Mouse (Mus musculus): Measurements from ENCODE around the gene Cuedc2. TPM values are rescaled to one million over a fixed set of nuclear protein-coding genes. Genes with fewer than 3 reads are reported as not detected.

Gene Cuedc2
- polyA plus RNA-seq, 1 experiment from 2014 or later: 53.8 TPM

GRCm38 (mm10) chr19:46307781-46308180, 30.7 kb downstream of the Cuedc2 start:
- H3K4me1 ChIP-seq (ENCODE audit: insufficient read depth): peaks cover 22% of the 10 kb centered on the region
- H3K4me2 ChIP-seq (ENCODE audit: low read depth, low read length): no peak overlapping the region
- peaks cover 20% of the 10 kb centered on the region for H3K36me3 ChIP-seq (replicated peaks; ENCODE audit: insufficient read depth, low read length)
- H3K9me3 ChIP-seq (ENCODE audit: low read length): no peaks in the 10 kb centered on the region
- 89% methylated on average over 16 of the region's 16 CpGs for WGBS (ENCODE audit: insufficient replicate concordance)
- no peak overlapping the region for H3K9ac ChIP-seq (replicated peaks)
- peak; percentile 11 for DNase-seq
- no peak for ATAC-seq
- TF ChIP-seq EP300 (IDR thresholded peaks at IDR 0.05; ENCODE audit: low read depth): no peak
- TF ChIP-seq CTCF (IDR thresholded peaks at IDR 0.05; ENCODE audit: low read depth): no peak
- H3K27ac ChIP-seq (ENCODE audit: low read depth): no peak overlapping the region
- no peaks in the 10 kb centered on the region for H3K27me3 ChIP-seq (ENCODE audit: insufficient read depth, low read length)
- H3K4me3 ChIP-seq (ENCODE audit: low read depth, low read length): no peak overlapping the region

- Histone ChIP-seq H3K9ac (replicated peaks) (no peak overlapping the region), H3K27me3 (ENCODE audit: insufficient read depth, low read length) (no peaks in the 10 kb centered on the region), H3K4me3 (ENCODE audit: low read depth, low read length) (no peak overlapping the region), H3K4me2 (ENCODE audit: low read depth, low read length) (no peak overlapping the region), H3K4me1 (ENCODE audit: insufficient read depth) (peaks cover 22% of the 10 kb centered on the region), H3K36me3 (replicated peaks; ENCODE audit: insufficient read depth, low read length) (peaks cover 20% of the 10 kb centered on the region), H3K27ac (ENCODE audit: low read depth) (no peak overlapping the region), H3K9me3 (ENCODE audit: low read length) (no peaks in the 10 kb centered on the region)
- DNase-seq (no peak), ATAC-seq (no peak)
- TF ChIP-seq EP300 (IDR thresholded peaks at IDR 0.05; ENCODE audit: low read depth) (no peak), CTCF (IDR thresholded peaks at IDR 0.05; ENCODE audit: low read depth) (no peak)
- WGBS (ENCODE audit: insufficient replicate concordance): 94% methylated on average over 9 of the region's 9 CpGs
Observed at GRCm38 (mm10) chr19:46306751-46307289, 31.7 kb downstream of the Cuedc2 start.

- H3K36me3 ChIP-seq (replicated peaks; ENCODE audit: insufficient read depth, low read length): peaks cover 18% of the 10 kb centered on the region
- ATAC-seq: no peak
- 60% methylated on average over 5 of the region's 5 CpGs for WGBS (ENCODE audit: insufficient replicate concordance)
- H3K27me3 ChIP-seq (ENCODE audit: insufficient read depth, low read length): no peaks in the 10 kb centered on the region
- peak overlapping the region; percentile 79 for H3K27ac ChIP-seq (ENCODE audit: low read depth)
- TF ChIP-seq EP300 (IDR thresholded peaks at IDR 0.05; ENCODE audit: low read depth): no peak
- TF ChIP-seq CTCF (IDR thresholded peaks at IDR 0.05; ENCODE audit: low read depth): no peak
- peaks cover 22% of the 10 kb centered on the region for H3K4me1 ChIP-seq (ENCODE audit: insufficient read depth)
- peak overlapping the region; percentile 61 for H3K9ac ChIP-seq (replicated peaks)
- H3K4me3 ChIP-seq (ENCODE audit: low read depth, low read length): peak overlapping the region; percentile 61
- peak overlapping the region; percentile 82 for H3K4me2 ChIP-seq (ENCODE audit: low read depth, low read length)
- H3K9me3 ChIP-seq (ENCODE audit: low read length): no peaks in the 10 kb centered on the region
- no peak for DNase-seq
Observed at GRCm38 (mm10) chr19:46306268-46306610, 32.3 kb downstream of the Cuedc2 start.

- peak overlapping the region; percentile 61 for H3K4me3 ChIP-seq (ENCODE audit: low read depth, low read length)
- ATAC-seq (peak; percentile 71), DNase-seq (peak; percentile 94)
- no peaks in the 10 kb centered on the region for H3K27me3 ChIP-seq (ENCODE audit: insufficient read depth, low read length)
- H3K9me3 ChIP-seq (ENCODE audit: low read length): no peaks in the 10 kb centered on the region
- peak overlapping the region; percentile 61 for H3K9ac ChIP-seq (replicated peaks)
- peak overlapping the region; percentile 82 for H3K4me2 ChIP-seq (ENCODE audit: low read depth, low read length)
- peaks cover 13% of the 10 kb centered on the region for H3K36me3 ChIP-seq (replicated peaks; ENCODE audit: insufficient read depth, low read length)
- H3K4me1 ChIP-seq (ENCODE audit: insufficient read depth): peaks cover 22% of the 10 kb centered on the region
- 2% methylated on average over 42 of the region's 43 CpGs for whole genome bisulfite sequencing (ENCODE audit: insufficient replicate concordance)
- TF ChIP-seq CTCF (IDR thresholded peaks at IDR 0.05; ENCODE audit: low read depth) (peak; percentile 6; the same call in 1 of the 2 replicates), EP300 (IDR thresholded peaks at IDR 0.05; ENCODE audit: low read depth) (0 out of 2 replicates have a peak, but pooled peaks have one; percentile 20)
- peak overlapping the region; percentile 81 for H3K27ac ChIP-seq (ENCODE audit: low read depth)
Observed at GRCm38 (mm10) chr19:46305432-46306267, 32.9 kb downstream of the Cuedc2 start.

GRCm38 (mm10) chr19:46304908-46305333, 33.6 kb downstream of the Cuedc2 start:
- under 1% methylated on average over 34 of the region's 34 CpGs for WGBS (ENCODE audit: insufficient replicate concordance)
- Histone ChIP-seq H3K4me1 (ENCODE audit: insufficient read depth) (peaks cover 22% of the 10 kb centered on the region), H3K9ac (replicated peaks) (peak overlapping the region; percentile 61), H3K36me3 (replicated peaks; ENCODE audit: insufficient read depth, low read length) (peaks cover 11% of the 10 kb centered on the region), H3K4me3 (ENCODE audit: low read depth, low read length) (peak overlapping the region; percentile 61), H3K27ac (ENCODE audit: low read depth) (peak overlapping the region; percentile 81), H3K9me3 (ENCODE audit: low read length) (no peaks in the 10 kb centered on the region), H3K27me3 (ENCODE audit: insufficient read depth, low read length) (no peaks in the 10 kb centered on the region), H3K4me2 (ENCODE audit: low read depth, low read length) (peak overlapping the region; percentile 82)
- ATAC-seq (peak; percentile 39), DNase-seq (no peak)
- TF ChIP-seq CTCF (IDR thresholded peaks at IDR 0.05; ENCODE audit: low read depth): no peak
- TF ChIP-seq EP300 (IDR thresholded peaks at IDR 0.05; ENCODE audit: low read depth): no peak

GRCm38 (mm10) chr19:46304216-46304841, 34.2 kb downstream of the Cuedc2 start, which contains the start of gene Nfkb2:
TSS of gene Nfkb2 (plus strand) at chr19:46304320.
- peak; percentile 92 for DNase-seq
- Histone ChIP-seq H3K4me3 (ENCODE audit: low read depth, low read length) (peak within 1 kb of the TSS; percentile 61), H3K9ac (replicated peaks) (peak within 1 kb of the TSS; percentile 61), H3K9me3 (ENCODE audit: low read length) (no peaks in the 10 kb centered on the region), H3K4me1 (ENCODE audit: insufficient read depth) (peaks cover 20% of the 10 kb centered on the region), H3K27me3 (ENCODE audit: insufficient read depth, low read length) (no peaks in the 10 kb centered on the region), H3K4me2 (ENCODE audit: low read depth, low read length) (peak within 1 kb of the TSS; percentile 82), H3K36me3 (replicated peaks; ENCODE audit: insufficient read depth, low read length) (peaks cover 7% of the 10 kb centered on the region), H3K27ac (ENCODE audit: low read depth) (peak within 1 kb of the TSS; percentile 81)
- peak; percentile 94 for TF ChIP-seq CTCF (IDR thresholded peaks at IDR 0.05; ENCODE audit: low read depth)
- TF ChIP-seq EP300 (IDR thresholded peaks at IDR 0.05; ENCODE audit: low read depth): peak; percentile 6; the same call in 1 of the 2 replicates
- under 1% methylated on average over 39 of the region's 39 CpGs for WGBS (ENCODE audit: insufficient replicate concordance)
- ATAC-seq: peak; percentile 89
